Mouse (Mus musculus): Measurements from ENCODE around the gene Cers6.

Gene Cers6

DNA sequence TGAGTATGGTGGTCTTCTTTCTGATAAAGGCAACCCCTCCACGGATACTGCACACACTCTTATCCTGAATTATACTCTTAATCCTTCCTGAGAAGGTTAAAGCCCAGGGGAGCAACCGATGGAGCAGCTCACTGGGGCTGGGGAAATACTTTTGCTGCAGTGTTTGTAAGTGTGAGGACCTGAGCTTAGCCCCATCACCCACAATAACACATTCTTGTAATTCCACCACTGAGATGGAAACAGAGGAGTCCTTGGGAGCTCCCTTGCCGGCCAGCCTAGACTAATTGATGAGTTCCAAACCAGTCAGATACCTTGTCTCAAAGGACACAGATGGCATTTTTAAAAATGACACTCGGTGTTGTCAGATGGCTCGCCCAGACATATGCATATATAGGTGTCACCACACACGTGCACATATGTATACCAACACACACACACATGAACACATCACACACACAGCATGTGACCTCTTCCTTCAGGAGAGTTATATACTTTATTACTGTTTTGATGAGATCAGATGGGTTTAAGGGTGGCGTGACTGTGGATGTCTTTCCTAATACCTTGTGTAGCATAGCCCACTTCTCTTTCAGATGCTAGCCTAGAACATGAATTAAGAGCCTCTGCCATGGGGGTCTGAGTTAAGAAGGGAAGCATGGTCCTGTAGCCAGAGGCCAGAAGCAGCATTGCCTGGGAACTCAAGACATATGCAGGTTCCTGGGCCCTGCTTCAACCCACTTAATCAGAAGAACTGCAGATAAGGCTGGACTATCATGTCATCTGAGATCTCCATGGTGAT, 210.4 kb downstream of the Cers6 start:
- no peak for DNase-seq (ENCODE audit: low spot score)

DNA sequence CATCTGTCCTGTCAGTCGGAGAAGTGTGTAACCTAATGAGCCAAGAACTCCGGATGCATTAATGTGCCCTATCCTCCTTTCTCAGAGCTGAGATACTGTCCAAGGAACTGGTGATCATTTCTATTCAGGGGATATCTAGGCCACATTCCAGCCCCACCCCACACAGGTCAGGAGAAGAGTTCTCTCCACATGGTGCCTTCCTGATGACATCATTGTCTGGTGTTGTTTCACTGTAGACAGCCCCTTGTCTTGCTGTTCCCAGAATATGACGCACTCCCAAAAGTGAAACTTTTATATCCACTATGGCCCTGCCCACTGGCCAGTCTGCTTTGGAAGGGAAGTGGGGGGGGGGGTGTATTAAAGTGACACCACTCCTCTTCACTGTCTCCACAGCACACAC, 215.9 kb downstream of the Cers6 start:
- DNase-seq (ENCODE audit: low spot score): no peak

DNA sequence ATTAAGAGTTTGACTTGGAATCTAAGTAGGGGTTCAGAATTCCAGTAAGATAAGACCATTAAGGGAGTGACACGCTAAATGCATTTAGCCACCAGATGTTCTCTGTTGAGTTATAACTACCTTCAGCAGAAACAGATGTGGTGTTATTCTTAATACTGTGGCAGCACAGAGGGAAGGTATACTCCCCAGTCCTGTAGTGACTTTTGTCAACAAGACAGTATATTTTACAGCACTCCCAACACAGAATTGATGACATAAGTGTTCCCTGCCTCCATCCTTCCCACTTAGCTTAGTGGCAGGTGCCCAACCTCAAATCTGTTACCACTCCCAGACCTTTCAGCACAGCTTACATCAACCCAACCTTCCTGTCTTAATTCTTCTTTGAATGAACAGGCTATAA, 219.5 kb downstream of the Cers6 start:
- no peak for DNase-seq (ENCODE audit: low spot score)

DNA sequence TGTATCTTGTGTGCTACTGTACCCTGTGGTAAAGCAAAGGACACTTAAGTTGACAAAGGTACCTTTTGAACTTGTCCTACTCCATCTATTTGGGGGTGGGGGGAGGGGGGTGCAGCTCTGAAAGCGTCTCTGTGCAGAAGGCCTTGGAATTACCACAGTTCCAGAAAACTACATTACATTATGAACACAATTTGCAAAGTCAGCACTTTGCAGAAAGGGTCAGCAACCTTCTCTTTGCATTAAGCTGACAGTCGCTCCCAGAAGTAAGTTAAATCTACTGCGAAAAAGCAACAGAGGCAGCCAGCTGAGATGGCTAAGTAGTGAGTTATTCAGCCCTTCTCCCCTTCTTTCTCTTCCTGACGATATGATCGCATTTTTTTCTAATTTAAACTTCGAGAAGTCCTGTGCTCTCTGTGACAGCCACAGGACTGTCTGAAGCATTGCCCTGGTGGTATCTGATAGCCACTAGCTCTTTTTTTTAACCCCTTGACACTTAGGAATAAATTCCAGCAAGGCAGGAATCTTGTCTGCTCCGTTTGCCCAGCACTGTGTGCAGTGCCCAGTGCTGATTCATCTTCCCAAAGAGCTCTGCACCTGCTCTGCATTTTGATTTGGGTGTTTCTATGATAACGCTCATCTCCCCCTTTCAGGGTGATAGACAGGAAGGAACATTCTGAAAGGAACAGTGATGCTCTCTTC, 221.4 kb downstream of the Cers6 start:
- no peak for DNase-seq (ENCODE audit: low spot score)

DNA sequence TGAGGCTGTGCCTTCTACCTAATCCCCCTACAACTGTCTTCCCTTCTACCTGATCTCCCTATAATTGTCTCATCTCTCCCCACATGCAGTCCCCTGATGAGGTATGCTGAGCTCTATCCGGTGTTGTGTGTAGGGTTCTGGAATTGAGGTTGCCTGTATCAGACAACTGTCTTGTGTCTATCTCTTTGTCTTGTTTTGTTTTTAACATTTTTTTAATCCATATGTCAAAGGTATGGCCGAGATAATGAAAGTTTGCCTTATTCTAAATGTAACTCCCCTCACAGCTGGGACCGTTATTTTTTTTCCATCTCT, 221.9 kb downstream of the Cers6 start:
- DNase-seq (ENCODE audit: low spot score): no peak

DNA sequence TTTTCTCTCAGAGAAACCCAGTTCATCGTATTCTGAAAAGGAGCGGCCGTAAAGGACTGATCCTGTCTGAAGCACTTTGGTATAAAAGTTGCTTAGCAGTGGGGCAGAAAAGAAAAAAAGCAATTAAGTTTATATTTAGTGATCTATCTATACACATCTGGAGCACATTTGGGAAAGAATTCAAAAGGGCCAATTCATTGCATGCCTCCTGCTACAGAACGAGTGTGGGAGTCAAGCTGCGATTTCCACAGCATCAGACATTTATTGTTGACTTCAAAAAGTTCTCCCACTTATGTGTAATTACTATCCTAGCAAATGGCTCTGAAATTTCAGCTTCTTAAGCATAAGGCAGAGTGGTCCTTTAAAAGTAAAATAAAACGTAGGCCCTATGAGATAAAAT, 223.2 kb downstream of the Cers6 start:
- DNase-seq (ENCODE audit: low spot score): no peak

DNA sequence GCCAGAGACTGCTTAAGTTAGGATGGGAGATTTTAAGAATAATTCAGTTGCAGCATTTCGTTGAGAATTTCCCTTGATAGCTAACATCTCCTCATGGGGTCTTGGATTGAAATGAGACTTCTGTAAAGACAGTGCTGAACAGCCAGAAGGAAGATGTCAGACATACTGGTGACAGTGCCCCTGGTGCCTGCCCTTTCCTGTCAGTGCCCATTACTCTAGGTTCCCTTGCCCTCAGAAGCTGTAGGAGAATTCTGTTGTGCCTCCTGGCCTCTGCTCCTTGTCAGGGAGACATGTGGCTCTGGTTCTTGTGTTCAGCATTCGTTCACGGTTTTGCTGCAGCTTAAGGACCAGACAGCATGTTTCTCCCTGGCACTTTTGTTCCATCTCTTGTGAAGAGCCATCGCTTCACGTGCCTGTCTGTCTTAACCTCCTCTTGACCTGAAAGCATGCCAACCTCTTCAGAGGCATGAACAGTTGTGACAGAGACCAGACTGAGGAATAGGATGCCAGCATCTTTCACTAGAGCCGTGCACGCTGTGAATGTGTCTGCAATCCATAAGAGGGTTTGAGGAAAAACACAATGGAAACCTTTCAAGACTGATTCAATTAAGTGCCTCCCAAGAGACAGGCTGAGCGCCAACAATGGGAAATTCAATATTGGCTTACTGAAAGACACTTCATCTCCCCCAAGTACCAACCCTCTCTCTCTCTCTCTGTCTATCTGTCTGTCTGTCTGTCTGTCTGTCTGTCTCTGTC, 225.4 kb downstream of the Cers6 start:
- no peak for DNase-seq (ENCODE audit: low spot score)

DNA sequence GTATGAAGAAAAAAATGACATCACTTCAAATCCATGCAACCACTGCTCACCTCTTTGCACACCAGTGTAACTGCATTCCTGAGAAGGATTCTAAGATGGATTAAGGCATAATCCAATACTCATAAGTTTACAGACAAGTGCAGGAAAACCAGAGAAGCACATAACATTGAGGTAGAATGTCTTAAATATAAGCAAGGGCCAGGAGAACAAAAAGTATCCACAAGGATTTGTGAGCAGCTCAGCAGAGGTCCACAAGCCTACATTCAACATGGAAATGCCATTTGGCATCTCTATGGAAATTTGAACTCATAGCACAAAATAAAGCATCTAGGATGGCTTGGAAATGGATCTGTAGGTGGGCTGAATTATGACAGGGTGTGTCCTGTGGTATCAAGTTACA, 234.6 kb downstream of the Cers6 start:
- DNase-seq (ENCODE audit: low spot score): no peak

DNA sequence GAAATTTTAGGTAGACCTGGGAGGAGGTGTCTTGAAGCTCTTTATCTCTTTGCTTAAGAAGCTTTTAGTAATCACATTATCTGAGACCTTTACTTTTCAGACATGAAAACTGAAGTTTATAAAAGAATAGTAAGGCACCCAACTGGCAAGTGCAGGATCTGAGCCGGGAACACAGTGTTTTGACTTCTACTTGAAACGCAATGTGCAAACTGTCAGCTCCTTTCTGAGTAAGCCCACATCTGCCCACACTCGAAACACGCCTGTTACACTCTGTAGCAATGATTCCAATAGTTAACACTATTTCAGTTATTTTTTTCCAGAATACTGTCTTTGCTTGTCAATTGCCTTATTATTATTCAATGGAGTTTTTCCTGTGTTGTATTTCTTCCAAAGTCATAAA, 235.6 kb downstream of the Cers6 start:
- no peak for DNase-seq (ENCODE audit: low spot score)

DNA sequence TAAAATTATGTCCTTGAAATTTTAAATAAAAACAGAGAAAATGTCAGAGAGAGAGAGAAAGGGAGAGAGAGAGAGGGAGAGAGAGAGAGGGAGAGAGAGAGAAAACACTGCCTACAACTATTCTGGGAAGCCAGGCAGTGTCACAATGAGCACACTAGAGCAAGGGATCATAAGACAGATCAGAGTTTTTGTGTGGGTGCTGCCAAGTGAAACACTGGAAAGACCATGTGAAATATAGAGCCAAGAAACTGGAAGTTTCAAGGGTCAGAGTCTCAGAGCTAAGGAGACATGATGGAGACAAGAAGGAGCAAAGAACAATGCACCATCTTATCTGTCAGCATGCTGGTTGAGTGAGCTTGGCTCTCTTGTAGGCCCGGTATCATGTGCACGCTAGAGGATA, 236.3 kb downstream of the Cers6 start:
- DNase-seq (ENCODE audit: low spot score): no peak

DNA sequence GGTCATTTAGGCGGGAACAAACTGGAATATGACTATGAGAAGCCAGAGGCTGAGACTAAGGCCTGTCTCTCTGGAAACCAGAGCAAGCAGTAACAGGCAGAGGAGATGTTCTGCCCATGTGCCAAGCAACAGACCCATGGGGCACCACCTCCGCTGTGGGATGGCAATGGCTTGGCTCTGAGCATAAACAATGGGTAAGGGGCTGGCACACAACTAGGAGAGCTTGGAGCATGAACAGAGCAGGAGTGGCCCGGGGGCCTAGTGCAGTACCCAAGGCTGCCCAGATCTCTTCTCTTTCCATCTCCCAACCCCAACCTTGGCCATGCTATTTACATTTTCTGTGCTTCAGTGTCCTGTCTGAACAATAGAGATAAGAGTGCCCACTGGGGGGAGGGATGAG, 237.5 kb downstream of the Cers6 start:
- no peak for DNase-seq (ENCODE audit: low spot score)

DNA sequence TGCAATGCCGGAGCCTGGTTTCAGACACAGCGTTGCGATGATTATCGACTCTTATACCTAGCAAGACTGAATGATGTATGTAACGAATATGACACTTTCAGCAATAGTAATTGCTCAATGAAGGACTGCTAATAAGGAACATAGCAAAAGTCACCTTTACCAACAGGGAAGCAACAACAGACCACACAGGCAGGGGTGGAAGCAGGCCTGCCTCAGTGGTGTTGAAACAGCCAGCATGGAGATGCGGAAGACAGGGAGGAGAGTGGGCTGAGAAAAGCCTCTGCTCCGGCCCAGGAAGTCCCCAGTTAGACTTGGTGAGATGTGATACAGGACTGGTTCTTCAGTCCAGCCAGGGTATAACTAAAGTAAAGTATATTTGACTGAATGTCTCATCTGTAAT, 237.9 kb downstream of the Cers6 start:
- no peak for DNase-seq (ENCODE audit: low spot score)

DNA sequence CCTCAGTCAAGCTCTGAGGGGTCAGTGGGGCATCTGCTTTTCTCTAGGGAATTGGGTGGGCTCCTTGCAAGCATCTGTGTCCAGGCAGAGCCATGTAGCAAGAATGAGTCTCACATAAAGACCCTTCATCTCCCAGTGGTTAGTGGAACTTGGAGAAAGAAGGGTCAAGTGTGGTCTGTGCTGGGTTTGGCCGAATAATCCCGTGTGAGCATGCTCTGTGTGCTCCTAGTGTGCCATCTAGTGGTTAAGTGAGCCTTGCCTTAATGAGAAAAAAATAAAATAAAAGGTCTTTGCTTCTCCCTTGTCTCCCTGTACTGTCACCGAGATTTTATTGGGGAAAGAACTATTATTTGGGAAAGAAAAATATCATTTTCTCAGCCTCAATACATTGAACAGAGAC, 239.5 kb downstream of the Cers6 start:
- DNase-seq (ENCODE audit: low spot score): no peak

DNA sequence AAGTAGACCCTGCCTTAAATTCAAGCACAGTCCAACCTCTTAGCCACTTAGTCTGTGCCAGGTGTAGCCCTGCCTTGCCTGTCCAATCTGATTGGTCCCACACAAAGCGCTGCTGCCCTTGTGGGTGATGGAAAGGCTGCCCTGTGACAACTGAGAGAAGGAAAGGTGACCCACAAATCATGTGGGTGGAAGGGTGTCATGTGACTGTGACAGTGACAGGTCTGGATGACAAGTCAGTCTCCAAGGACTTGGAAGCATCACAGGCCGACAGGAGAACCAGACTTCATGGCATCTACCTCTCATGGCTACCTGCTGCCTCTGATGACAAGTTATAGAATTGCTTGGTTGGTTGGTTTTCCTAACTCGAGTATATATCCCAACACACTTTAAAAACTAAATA, 242.3 kb downstream of the Cers6 start:
- no peak for DNase-seq (ENCODE audit: low spot score)

DNA sequence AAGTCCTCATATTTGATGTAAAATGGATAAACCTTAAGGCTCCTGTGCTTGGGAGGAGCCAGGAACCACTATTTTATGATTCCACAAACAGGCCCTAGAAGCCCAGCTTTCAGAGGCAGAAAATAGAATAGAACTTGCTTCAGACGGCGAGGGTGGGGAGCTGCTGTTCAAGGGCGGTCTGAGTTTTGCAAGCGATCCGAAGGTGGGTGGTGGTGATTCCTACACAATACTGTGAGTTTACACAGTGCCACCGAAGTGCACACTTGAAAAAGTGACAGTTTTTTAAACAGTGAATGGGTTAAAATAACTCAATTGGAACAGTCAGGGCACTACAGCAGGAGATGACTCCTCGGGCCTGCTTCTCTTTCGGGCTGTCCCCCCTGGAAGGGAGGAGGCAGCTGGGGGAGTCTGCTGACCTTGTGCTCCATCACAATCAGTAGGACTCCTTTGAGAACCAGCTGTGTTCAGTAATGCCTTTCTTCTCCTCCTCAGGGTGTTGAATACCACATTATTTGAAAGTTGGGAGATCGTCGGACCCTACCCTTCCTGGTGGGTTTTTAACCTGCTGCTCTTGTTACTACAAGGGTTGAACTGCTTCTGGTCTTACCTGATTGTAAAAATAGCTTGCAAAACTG, 243.4 kb downstream of the Cers6 start:
- DNase-seq (ENCODE audit: low spot score): no peak

DNA sequence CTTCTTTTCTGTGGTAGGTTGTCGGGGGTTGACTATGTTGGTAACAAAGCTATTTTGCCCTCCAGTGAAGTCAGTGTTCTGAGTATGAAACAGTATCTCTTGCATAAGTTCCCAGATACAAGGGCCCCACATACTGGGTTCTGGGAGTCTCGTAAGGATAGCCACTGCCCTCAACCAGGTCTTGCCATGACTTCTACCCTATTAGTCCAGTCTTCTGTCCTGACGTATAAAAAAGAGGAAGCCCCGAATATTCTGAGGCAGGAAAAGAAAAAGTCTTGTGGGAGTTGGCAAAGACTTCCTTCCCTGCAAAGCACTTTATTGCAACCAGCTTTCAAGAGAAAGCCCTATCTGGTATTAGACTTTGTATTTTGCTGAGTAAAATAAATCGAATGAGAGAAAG, 248.0 kb downstream of the Cers6 start:
- no peak for DNase-seq (ENCODE audit: low spot score)

DNA sequence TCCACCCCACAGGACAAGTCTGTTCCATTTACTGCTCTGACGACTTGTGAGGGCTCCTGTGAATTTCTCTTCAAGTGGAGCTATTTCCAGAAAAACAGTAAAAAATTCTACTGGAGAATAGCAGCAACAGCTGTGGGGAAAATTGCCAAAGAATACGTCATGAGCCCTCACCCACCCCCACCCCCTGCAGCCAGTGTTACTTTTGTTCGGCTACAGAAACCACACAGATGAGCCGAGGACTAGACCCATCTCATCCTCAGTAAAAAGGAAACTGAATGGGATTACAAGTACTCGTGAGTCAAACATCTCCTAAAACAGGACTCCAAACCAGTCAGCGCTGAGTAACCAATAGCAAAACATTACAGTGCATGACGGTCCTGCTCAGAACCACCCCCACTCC, 248.5 kb downstream of the Cers6 start:
- no peak for DNase-seq (ENCODE audit: low spot score)

DNA sequence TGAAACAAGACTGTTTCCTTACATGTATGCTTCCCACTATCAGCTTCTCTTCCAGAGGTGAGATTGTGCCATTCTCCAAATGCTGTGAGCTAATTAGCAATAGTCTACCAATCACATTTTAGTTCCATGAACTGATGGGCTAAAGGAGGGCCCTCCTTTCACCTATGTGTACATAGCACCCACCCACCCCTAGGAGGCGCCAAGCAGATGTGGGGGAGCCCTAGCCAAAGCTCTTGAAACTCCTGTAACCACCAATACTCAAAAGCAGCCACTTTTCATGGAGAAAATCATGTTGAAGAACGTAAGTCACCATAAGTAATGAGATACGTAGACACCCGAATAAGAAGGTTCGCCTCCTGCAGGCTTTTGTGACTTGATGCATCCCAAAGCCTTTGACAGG, 251.4 kb downstream of the Cers6 start:
- DNase-seq (ENCODE audit: low spot score): no peak

DNA sequence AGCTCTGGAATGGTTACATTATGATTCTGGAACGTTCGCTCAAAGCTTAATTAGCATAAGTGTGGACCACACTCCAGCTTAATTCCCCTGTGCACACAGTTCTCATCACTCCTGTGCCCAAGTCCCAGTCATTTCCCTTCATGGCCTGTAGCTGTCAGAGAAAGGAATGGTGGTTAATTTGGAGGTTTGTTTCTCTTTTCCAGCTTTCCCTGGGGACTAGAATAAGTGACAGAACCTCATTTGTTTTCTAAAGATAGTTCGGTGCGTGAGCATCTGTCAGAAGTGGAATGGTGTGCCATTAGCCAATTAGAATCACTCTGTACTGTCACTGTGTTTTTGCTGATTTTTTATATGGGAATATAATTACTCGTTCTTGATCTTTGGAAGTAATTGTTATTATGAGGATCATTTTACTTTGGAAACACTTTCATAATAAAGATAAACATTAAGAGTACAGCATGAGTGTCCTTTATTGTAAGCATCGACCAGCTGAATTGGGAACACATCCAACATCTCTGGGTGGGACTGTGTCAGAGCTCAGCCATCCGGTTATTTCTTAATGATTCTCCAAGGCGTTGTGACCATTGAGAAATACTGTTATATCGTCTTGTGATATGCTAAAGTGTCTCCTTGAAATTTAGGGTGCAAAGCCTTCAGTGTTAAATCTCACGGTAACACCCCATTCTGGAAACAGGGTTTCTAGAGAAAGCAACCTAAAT, 252.7 kb downstream of the Cers6 start:
- no peak for DNase-seq (ENCODE audit: low spot score)

DNA sequence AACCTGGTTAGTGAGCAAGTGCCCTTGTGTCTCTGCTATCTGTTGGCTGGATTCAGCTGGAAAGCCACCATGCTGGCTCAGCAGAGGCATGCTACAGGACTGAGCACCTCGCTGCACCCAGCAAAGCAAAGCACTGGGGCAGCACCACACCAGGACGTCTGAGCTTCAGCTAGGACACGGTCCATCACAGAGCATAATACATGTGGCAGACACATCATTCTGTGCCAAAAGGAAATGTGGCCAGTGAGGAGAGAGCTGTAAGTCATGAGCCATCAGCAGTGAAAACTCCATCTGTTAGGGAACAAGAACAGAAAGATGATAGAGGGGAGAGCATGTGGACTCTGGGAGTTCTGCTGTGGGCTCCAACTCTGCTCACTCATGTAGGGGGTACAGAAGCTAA, 254.7 kb downstream of the Cers6 start:
- no peak for DNase-seq (ENCODE audit: low spot score)

DNA sequence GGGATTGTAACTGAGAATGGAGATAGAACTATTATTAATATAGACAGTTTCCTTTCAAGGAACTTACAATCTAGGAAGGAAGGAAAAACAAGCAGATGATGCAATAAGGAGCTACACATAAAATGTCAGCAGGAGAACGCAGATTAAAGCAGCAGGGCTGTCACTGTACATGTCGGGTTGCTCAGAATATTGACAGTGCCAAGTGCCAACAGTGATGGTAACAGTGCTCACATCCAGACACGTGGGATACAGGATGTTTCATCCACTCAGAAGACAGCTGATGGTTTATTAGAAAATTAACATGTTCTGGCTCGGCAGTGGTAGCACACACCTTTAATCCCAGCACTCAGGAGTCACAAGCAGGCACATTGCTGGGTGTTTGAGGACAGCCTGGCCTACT, 255.5 kb downstream of the Cers6 start:
- DNase-seq (ENCODE audit: low spot score): no peak

DNA sequence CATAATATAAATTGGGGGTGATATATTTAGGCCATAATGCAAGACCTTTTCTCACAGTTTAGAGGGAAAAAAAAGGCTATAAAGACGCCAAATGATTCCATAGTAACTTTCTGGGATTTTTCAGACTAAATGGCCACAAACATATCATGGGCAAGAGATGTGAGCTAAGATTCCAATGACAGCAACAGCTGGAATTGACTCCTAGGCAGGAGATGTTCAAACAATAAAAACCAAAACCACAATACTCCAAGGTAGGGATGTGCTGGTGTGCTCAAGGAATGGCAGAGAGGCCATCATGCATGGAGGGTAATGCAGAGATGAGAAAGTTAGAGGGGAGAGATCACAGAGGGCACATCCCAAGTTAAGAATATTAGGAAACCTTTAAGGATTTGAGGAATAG, 257.8 kb downstream of the Cers6 start:
- no peak for DNase-seq (ENCODE audit: low spot score)
